In genomic region chr12:82312091-82312820, GRCm38 (mm10) we compare ENCODE assay signal across 9 mouse cellular contexts.
DNase-seq lines count a peak whose midpoint lies in the region; ATAC-seq and TF ChIP-seq lines count a peak whose summit lies in the region.
"Had no signal": no experiment of that assay in that cellular context is flagged by ENCODE, and none has a peak within 500 bp of the region (broad histone marks: within the 10 kb centered on the region; RNA-seq: fewer than 3 reads in every experiment).

No protein-coding gene starts in this region.

- peak; percentile 33 for DNase-seq in kidney, postnatal 14 days
- no peak for DNase-seq in kidney, postnatal 4 days
- peak; percentile 76 for DNase-seq in gastrocnemius, adult 2 months
- DNase-seq in kidney, postnatal 36 days: peak; percentile 30 to 49
- no peak for DNase-seq in stomach, postnatal 0 days (ENCODE audit: low spot score)
- no peak for DNase-seq in thymus, postnatal 0 days (ENCODE audit: low spot score)
- no peak for DNase-seq in frontal cortex, postnatal 14 days (ENCODE audit: low spot score in 2 of 2)

- TF ChIP-seq CTCF in gastrocnemius, adult 2 months (IDR thresholded peaks at IDR 0.05): no peak
- no peak for TF ChIP-seq CTCF in stomach, postnatal 0 days (IDR thresholded peaks at IDR 0.05; ENCODE audit: low read depth)

- no peaks in the 10 kb centered on the region for H3K36me3 ChIP-seq in stomach, postnatal 0 days (ENCODE audit: control insufficient read depth, insufficient read depth, low read length)
- H3K36me3 ChIP-seq: liver, embryonic 15.5 days had no signal

- TF ChIP-seq EP300 in stomach, postnatal 0 days (optimal IDR thresholded peaks at IDR 0.05): no peak

- H3K4me1 ChIP-seq in stomach, postnatal 0 days (replicated peaks; ENCODE audit: control insufficient read depth, insufficient read depth): no peaks in the 10 kb centered on the region
- H3K4me1 ChIP-seq: liver, embryonic 15.5 days had no signal

- peak overlapping the region; percentile 43 for H3K27ac ChIP-seq in gastrocnemius, adult 2 months
- 0 out of 2 replicates have a peak overlapping the region, but pooled peaks have one; percentile 24 for H3K27ac ChIP-seq in stomach, postnatal 0 days (replicated peaks)
- H3K27ac ChIP-seq: liver, embryonic 15.5 days had no signal

- no peak overlapping the region for H3K9ac ChIP-seq in stomach, postnatal 0 days (ENCODE audit: low read length)
- H3K9ac ChIP-seq: liver, embryonic 15.5 days had no signal

- peak overlapping the region; percentile 38 for H3K4me3 ChIP-seq in gastrocnemius, adult 2 months
- no peak overlapping the region for H3K4me3 ChIP-seq in stomach, postnatal 0 days (ENCODE audit: low read depth, low read length)
- H3K4me3 ChIP-seq: liver, embryonic 15.5 days had no signal

- H3K9me3 ChIP-seq in stomach, postnatal 0 days (ENCODE audit: control insufficient read depth, low read length): no peaks in the 10 kb centered on the region
- H3K9me3 ChIP-seq: liver, embryonic 15.5 days had no signal

- H3K27me3 ChIP-seq in stomach, postnatal 0 days (ENCODE audit: control insufficient read depth, insufficient read depth, low read length): no peaks in the 10 kb centered on the region
- H3K27me3 ChIP-seq: liver, embryonic 15.5 days had no signal

- 0 out of 2 replicates have a peak overlapping the region, but pooled peaks have one; percentile 5 for H3K4me2 ChIP-seq in stomach, postnatal 0 days (replicated peaks; ENCODE audit: low read depth)
- H3K4me2 ChIP-seq: liver, embryonic 15.5 days had no signal

- intact Hi-C loops in gastrocnemius, adult 2 months (cut with DNase I): no loop called here

- WGBS in stomach, postnatal 0 days: 61% methylated on average over 17 of the region's 17 CpGs

- ATAC-seq in cerebellum, adult (ENCODE audit: insufficient number of reproducible peaks, low FRiP score, low TSS enrichment): peak; percentile 86
- no peak for ATAC-seq in stomach, postnatal 0 days (ENCODE audit: low FRiP score, low TSS enrichment)

Comparison
In these comparisons a context has a peak if more than half of its experiments do, and no peak if none do; other contexts are left out.
1. DNase-seq: peak in kidney, postnatal 14 days (single experiment), gastrocnemius, adult 2 months (single experiment) and kidney, postnatal 36 days (2 of 2); none in kidney, postnatal 4 days (0 of 2), stomach, postnatal 0 days (single experiment), thymus, postnatal 0 days (single experiment) and frontal cortex, postnatal 14 days (0 of 2).